Mouse (Mus musculus) forebrain, embryonic 14.5 days (tissue): ENCODE data around the gene Rpl36-ps4. TPM values are rescaled to one million over a fixed set of nuclear protein-coding genes. Genes with fewer than 3 reads are reported as not detected.
"Not testable (repeated sequence)": the region's sequence is repeated elsewhere in the genome, so short reads cannot be mapped to it uniquely, and the experiment has no call there.

Experiments used
- ATAC-seq: fragments of 200-750 bp; cut with Nextera tagmentation; 2 replicates; pipeline ENCODE4 v1.8.0; 2017; ENCODE audit warnings: mild to moderate bottlenecking, moderate library complexity
- DNase-seq: peaks from one replicate; pipeline ENCODE4 v3.0.0-alpha.2; 2015; ENCODE audit warnings: low spot score
- H3K27ac ChIP-seq: fragments of 300-500 bp; sonication (generic); 2 replicates; pipeline ENCODE4 v1.5.1; 2014; ENCODE audit warnings: low read depth, mild to moderate bottlenecking, control low read depth, low read length, moderate library complexity
- H3K27me3 ChIP-seq: fragments of 300-500 bp; sonication (generic); replicated peaks from 2 replicates; pipeline ENCODE4 v1.6.1; 2014; ENCODE audit warnings: low read length, control low read depth, mixed read lengths; ENCODE audit not compliant: control insufficient read depth, insufficient read depth
- H3K36me3 ChIP-seq: fragments of 300-500 bp; sonication (generic); 2 replicates; pipeline ENCODE4 v1.6.1; 2014; ENCODE audit warnings: low read length, control low read depth; ENCODE audit not compliant: control insufficient read depth, insufficient read depth
- H3K4me1 ChIP-seq: fragments of 300-500 bp; sonication (generic); 2 replicates; pipeline ENCODE4 v1.6.1; 2014; ENCODE audit warnings: antibody characterized with exemption, low read length, control low read depth; ENCODE audit not compliant: control insufficient read depth, insufficient read depth
- H3K4me2 ChIP-seq: fragments of 300-500 bp; sonication (generic); 2 replicates; pipeline ENCODE4 v1.6.1; 2014; ENCODE audit warnings: mild to moderate bottlenecking, control low read depth, low read length
- H3K4me3 ChIP-seq: fragments of 300-500 bp; sonication (generic); 2 replicates; pipeline ENCODE4 v1.5.1; 2014; ENCODE audit warnings: low read depth, low read length, control low read depth
- H3K9ac ChIP-seq: fragments of 300-500 bp; sonication (generic); 2 replicates; pipeline ENCODE4 v1.6.1; 2014; ENCODE audit warnings: mild to moderate bottlenecking, low read length, control low read depth, moderate library complexity
- H3K9me3 ChIP-seq: fragments of 300-500 bp; sonication (generic); replicated peaks from 2 replicates; pipeline ENCODE4 v1.6.1; 2016; ENCODE audit warnings: low read length, control low read depth, mixed read lengths; ENCODE audit not compliant: control insufficient read depth
- WGBS: fragments of 180-500 bp; shearing (Covaris S2); extraction: QIAGEN DNeasy Blood & Tissue Kit; methylation state at CpG from one replicate; pipeline ENCODE4 v1.1.7; 2014; 5-methylcytosine and 5-hydroxymethylcytosine counted together
- polyA plus RNA-seq: library from polyadenylated mRNA; unstranded; fragments of >200 nt; fragmentation: Nextera tagmentation; extraction: Ambion mirVana; gene quantifications from 2 replicates; pipeline ENCODE4 v1.2.1, GENCODE M21; 2014

Rpl36-ps4 gene
- polyA plus RNA-seq, 1 experiment from 2014 or later: not detected

DNA sequence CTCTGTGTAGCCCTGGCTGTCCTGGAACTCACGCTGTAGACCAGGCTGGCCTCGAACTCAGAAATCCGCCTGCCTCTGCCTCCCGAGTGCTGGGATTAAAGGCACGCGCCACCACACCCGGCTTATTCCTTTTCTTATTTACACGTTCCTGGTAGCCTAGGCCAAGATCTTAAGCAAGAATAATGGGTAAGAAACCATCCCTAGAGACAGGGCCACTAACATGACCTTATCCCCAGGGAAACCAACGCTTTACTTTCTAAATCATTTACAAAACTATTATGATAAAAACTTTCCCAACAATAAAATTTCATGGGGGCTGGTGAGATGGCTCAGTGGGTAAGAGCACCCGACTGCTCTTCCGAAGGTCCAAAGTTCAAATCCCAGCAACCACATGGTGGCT, 38.6 kb downstream of the Rpl36-ps4 start:
- 94% methylated on average over 11 of the region's 11 CpGs for WGBS
- H3K27ac ChIP-seq, H3K36me3 ChIP-seq, H3K4me1 ChIP-seq, H3K27me3 ChIP-seq, H3K4me2 ChIP-seq, ATAC-seq, H3K4me3 ChIP-seq, DNase-seq, H3K9ac ChIP-seq, H3K9me3 ChIP-seq: not testable (repeated sequence)

DNA sequence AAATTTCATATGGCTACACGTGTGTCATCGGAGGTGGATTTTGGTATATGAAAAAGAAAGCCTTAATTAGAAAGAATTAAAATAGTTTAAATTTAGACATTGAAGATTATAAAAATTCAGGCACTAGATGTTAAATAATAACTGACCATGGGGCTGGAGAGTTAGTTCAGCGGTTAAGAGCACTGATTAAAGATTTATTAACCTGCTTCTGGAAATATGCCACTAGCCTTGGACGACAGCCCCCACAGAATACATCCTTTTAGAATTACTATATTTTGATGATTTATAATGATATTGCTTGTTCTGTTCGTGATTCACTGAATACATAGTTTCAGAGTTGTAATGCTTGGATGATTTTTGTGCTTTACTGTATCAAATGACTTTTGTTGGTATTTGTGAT, 39.2 kb downstream of the Rpl36-ps4 start:
- not testable (repeated sequence) for H3K36me3 ChIP-seq, ATAC-seq, H3K9ac ChIP-seq, H3K27me3 ChIP-seq, H3K4me3 ChIP-seq, H3K9me3 ChIP-seq, H3K4me2 ChIP-seq, DNase-seq, H3K4me1 ChIP-seq, H3K27ac ChIP-seq
- 94% methylated on average over 5 of the region's 5 CpGs for WGBS

DNA sequence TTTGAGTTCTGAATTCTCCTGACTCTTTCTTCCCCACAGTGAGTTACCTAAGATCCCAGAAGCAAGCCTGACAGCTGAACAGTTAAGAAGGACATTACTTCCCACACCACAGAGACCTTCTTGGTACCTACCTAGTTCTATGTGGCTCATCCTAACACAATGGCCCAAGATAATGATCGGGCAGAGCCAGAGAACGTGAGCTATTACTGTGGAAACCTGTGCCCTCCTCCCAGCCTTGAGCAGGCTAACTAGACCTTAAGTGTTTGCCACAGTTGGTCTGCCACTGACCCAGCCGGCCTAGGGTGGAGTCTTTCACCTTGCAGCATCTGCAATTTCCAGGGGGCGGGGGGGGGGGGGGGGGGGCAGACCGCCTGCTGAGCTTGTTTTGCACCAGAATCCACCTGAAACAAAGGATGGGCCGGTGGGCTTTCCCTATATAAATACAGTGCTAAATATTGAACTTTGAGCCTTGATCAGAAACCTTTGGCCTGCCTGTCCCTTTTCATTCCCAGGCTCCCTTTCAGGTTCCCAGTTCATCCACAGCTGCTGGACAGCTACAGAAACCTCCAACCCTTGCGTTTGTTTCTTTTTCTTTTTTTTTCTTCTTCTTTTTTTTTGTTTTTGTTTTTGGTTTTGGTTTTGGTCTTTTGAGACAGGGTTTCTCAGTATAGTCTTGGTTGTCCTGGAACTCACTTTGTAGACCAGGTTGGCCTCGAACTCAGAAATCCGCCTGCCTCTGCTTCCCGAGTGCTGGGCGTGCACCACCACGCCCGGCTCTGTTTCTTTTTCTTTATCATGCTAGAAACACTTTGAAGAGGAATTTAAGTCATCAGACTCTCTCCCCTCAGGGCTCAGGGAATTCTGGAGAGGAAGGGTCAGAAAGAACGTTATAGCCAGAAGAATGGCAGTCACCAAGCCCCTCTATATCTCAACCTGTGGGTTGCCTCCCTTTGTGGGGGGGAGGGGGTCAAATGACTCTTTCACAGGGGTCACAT, 42.6 kb downstream of the Rpl36-ps4 start:
- Histone ChIP-seq H3K9ac (no peak overlapping the region), H3K27me3 (no peaks in the 10 kb centered on the region), H3K36me3 (no peaks in the 10 kb centered on the region), H3K4me1 (no peaks in the 10 kb centered on the region), H3K4me3 (no peak overlapping the region), H3K9me3 (no peaks in the 10 kb centered on the region), H3K4me2 (no peak overlapping the region), H3K27ac (no peak overlapping the region)
- DNase-seq: no peak
- WGBS: 91% methylated on average over 13 of the region's 14 CpGs
- ATAC-seq: no peak

GRCm38 (mm10) chr17:87968483-87968926, 47.7 kb downstream of the Rpl36-ps4 start:
- not testable (repeated sequence) for DNase-seq, H3K27ac ChIP-seq, H3K4me3 ChIP-seq, H3K4me2 ChIP-seq, H3K4me1 ChIP-seq, H3K9ac ChIP-seq, H3K9me3 ChIP-seq, H3K36me3 ChIP-seq, H3K27me3 ChIP-seq
- peak; percentile 87 for ATAC-seq
- WGBS: 23% methylated on average over 6 of the region's 8 CpGs

Other genes starting within 250 kb of the Rpl36-ps4 start
- 52.3 and 54.2 TPM in 2 replicates for gene Msh2, start 248.6 kb upstream of the Rpl36-ps4 start, polyA plus RNA-seq
- gene Kcnk12, start 123.0 kb upstream of the Rpl36-ps4 start, polyA plus RNA-seq: 0.93 and 1.2 TPM in 2 replicates
- gene Msh6, start 54.1 kb downstream of the Rpl36-ps4 start, polyA plus RNA-seq: 31.9 and 39.3 TPM in 2 replicates
- gene Fbxo11, start 144.3 kb downstream of the Rpl36-ps4 start, polyA plus RNA-seq: 39.6 and 40.8 TPM in 2 replicates